Mouse (Mus musculus) heart, adult 8-10 months (tissue): ENCODE measurements around the gene Ccpg1os. TPM values are rescaled to one million over a fixed set of nuclear protein-coding genes. Genes with fewer than 3 reads are reported as not detected.

ENCODE experiments used
- microRNA-seq: library from miRNA; unstranded; fragments of <30 nt; microRNA quantifications from one replicate; pipeline ENCODE4 v1.2.0, GENCODE M21; 2022
- total RNA-seq, 4 experiments: library from RNA; stranded (reverse); gene quantifications; 2 replicates each; pipeline ENCODE4 v1.2.4; 2022

The Ccpg1os gene
- total RNA-seq, 4 experiments from 2014 or later = 6.4 to 7.9 (median 7.6) TPM

Small RNA genes within 50 kb of the gene (microRNA-seq; reads per million reads assigned to microRNA genes)
- not detected for gene Gm27353

Other genes starting within 250 kb of the Ccpg1os start
- gene Prtg, start 178.5 kb downstream of the Ccpg1os start, total RNA-seq = under 1 TPM in 3 of 4 experiments, not detected in 1; 0.06 to 0.17 (median 0.12) TPM
- gene Pygo1, start 59.7 kb downstream of the Ccpg1os start, total RNA-seq = 10 to 100 TPM; 12.9 to 16.4 (median 14.2) TPM
- gene Dyx1c1, start 26.6 kb downstream of the Ccpg1os start, total RNA-seq = under 1 TPM; 0.41 to 0.72 (median 0.56) TPM
- not detected for gene Gm44503, start 26.5 kb downstream of the Ccpg1os start, total RNA-seq
- 100 to 1,000 TPM in 1 of 4 experiments, 10 to 100 TPM in 3; 88.1 to 113 (median 97.9) TPM for gene Ccpg1, start within 50 bp of the Ccpg1os start, total RNA-seq
- 1 to 10 TPM; 1.9 to 3.3 (median 2.6) TPM for gene Pigb, start 55.0 kb upstream of the Ccpg1os start, total RNA-seq
- gene Rab27a, start 59.5 kb upstream of the Ccpg1os start, total RNA-seq = 1 to 10 TPM; 4.3 to 7.0 (median 5.1) TPM
- gene Khdc3, start 116.5 kb upstream of the Ccpg1os start, total RNA-seq = not detected
- not detected for gene Gm20509, start 117.1 kb upstream of the Ccpg1os start, total RNA-seq
- 10 to 100 TPM; 47.4 to 55.9 (median 49.5) TPM for gene Rsl24d1, start 128.0 kb upstream of the Ccpg1os start, total RNA-seq